Mouse (Mus musculus): ENCODE data around the gene Slc35b4.

DNA sequence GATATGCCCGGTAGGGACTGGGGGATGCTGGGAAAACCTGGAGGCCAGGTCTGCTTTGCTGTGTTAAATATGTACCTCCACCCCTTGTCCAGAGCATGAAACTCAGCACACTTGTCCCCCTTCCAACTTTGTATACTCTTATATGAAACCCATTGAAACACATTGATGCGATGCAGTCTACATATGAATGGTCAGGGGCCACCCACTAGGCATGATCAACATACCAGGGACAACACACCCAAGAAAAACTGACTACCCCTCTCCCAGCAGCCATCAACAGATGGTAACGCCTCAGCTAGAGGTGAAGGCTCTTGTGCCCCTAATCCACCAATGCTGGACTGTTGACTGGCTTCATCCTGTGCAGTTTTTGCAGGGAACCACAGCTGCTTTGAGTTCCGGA, 3.0 kb upstream of the Slc35b4 start:
- TF ChIP-seq POLR2A (IDR thresholded peaks at IDR 0.05; ENCODE audit: insufficient read depth, low read depth, low read length) (no peak), CTCF (IDR thresholded peaks at IDR 0.05) (no peak), EP300 (IDR thresholded peaks at IDR 0.05; ENCODE audit: insufficient read depth, low read depth, low read length) (no peak)
